Mouse (Mus musculus) ovary, adult 18-20 months (tissue): Measurements from ENCODE around the gene Mapk7.

Experiments used
- DNase-seq: peaks from one replicate; pipeline ENCODE4 v3.0.0; 2022; ENCODE audit warnings: low spot score, mixed read lengths

The Mapk7 gene

DNA sequence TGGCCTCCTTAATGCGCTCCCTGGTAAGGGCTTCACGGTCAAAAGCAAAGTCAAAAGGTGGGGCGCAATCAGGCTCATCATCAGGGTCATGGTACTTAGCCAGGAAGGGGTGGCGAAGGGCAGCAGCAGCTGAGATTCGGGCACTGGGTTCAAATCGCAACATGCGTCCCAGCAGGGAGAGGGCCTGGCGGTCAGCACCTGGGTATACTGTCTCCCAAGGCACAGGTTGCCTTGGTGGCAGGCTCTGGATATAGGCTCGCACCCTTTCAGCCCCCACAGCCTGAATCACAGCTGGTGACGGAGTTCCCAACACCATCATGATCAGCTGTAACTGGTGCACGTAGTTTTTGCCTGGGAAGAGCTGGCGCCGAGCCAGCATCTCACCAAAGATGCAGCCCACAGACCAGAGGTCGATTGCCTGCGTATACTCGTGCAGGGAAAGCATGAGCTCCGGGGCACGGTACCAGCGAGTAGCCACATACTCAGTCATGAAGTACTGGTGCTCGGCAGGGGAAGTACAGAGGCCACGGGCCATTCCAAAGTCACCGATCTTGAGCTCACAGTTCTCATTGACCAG is 3.2 kb downstream of the Mapk7 start:
- DNase-seq, result no peak

DNA sequence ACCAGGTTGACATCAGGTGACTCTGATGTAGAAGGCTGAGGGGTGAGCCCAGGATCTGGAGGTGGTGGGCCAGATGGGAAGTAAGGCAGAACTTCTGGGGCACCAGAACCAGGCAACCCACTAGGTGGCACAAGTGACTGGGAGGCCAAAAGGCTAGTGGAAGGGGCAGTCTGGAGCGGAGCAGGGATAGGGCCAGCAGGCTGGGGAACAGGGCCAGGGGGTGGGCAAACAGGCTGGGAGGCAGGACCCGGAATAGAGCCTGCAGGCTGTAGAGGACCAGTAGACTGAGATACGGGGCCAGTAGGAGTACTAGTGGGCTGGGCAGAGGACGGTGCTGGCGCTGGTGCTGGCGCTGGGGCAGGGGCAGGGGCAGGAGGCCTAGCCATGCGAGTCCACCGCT is 4.3 kb downstream of the Mapk7 start:
- DNase-seq, result no peak

DNA sequence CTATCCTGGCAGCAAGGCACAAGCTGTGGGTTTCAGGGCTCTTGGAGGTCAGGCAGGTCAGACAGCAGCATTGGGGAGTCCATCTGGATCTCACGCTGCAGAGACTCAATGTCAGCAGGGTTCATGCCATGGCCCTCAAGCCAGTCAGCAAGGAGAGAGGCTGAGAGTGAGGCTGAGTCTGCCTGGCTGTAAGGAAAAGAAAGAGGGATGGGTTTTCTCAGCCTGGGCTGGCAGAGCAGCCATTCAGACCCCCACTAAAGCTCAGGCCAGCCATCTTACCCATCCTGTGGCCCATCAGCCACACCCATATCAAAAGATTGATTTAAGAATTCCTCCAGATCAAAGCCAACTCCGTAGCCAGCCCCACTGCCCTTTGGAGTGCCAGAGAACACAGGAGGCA is 5.1 kb downstream of the Mapk7 start:
- DNase-seq, result no peak

DNA sequence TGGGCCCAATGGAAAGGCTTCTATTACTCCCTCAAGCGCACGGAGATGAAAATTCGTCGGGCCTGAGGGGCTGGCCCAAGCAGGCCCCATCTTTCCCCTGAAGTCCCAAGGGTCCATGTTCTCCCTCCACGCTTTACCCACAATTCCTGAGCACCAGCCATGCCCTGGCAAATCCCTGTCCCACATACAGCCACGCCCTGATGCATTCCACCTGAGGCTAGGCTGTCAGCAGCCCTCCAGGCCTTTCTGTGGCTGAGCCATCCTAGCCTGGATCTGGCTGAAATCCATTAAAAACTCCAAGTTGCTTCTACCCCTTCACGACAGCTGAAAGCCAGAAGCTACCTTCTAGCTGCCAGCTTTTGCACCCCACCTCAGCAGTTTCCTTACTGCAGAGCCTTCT is 6.3 kb downstream of the Mapk7 start:
- no peak for DNase-seq

DNA sequence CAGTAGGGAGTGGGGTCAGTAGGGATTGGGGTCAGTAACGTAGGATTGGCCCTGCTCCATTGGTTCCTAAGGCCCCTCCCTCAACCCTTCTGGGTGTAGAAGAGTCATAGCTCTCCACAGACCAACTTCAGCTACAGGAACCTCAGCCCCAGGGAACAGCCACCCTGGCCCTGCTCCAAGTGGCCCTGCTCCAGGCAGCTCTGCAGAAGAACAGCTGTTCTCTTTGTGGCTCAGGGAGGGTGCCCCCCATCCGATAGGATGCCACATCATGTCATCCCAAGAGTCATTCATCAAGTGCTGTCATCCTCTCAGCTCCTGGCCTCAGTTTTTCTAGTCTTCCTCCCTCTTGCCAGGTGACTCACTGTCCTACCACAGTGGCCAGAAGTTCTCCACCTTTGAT is 6.8 kb downstream of the Mapk7 start:
- peak; percentile 38 for DNase-seq

DNA sequence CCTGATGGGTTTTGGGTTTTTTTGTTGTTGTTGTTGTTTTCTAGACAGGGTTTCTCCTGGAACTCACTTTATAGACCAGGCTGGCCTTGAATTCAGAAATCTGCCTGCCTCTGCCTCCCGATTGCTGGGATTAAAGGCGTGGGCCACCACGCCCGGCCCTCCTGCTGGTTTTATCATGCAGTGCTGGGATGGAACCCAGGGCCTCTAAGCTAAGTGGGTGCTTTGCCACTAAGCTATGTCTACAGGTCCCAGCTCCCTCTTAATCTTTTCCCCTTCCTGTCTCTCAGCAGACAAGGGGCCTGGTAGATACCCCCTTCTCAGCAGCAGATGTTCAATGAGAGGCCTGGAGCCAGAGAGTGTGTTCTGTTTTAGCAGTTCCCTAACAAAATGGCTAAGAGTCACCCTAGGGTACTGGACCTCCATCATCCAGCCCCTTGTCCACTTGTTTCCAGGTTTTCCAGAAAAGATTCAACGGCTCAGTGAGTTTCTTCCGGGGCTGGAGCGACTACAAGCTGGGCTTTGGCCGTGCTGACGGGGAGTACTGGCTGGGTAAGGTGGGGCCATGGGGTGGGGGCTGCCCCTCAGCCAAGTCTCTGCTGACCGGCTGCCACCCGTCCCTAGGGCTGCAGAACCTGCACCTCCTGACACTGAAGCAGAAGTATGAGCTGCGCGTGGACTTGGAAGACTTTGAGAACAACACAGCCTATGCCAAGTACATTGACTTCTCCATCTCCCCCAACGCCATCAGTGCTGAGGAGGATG is 7.6 kb downstream of the Mapk7 start:
- DNase-seq, result no peak

DNA sequence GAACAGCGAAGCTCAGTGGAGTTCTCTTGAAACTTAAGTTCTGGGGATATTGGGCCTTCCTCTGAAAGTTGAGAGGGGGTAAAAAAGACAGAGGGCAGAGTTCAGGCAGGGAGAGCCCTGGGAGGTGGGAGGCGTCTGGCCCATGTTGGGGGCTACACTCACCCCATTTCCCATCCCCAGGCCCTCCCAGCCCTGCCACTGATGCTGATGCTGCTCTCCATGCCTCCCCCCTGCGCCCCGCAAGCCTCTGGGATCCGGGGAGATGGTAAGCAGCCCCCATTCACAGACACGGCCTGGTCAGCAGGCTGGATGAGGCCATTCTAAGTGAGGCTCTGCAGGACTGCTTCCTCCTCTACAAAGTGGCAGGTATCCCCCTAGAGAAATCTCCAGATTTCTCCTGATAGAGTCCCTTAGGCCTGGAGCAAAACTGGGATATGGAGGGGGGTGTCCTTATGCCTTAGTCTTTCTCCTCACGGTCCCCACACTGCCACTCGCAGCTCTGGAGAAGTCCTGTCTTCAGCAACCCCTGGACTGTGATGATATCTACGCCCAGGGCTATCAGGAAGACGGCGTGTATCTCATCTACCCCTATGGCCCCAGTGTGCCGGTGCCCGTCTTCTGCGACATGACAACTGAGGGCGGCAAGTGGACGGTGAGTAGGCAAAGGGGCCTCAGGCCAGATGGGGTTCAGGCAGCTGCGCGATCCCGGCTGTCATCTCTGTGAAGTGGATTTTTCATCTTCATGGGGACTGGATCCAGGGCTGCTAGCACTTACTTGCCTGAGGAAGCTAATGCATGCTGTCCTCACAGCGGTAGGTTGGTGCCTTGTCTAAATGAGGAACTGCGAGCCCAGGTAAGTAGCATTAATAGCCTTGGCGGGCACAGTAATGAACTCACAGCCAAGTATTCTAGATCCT is 8.4 kb downstream of the Mapk7 start:
- no peak for DNase-seq

DNA sequence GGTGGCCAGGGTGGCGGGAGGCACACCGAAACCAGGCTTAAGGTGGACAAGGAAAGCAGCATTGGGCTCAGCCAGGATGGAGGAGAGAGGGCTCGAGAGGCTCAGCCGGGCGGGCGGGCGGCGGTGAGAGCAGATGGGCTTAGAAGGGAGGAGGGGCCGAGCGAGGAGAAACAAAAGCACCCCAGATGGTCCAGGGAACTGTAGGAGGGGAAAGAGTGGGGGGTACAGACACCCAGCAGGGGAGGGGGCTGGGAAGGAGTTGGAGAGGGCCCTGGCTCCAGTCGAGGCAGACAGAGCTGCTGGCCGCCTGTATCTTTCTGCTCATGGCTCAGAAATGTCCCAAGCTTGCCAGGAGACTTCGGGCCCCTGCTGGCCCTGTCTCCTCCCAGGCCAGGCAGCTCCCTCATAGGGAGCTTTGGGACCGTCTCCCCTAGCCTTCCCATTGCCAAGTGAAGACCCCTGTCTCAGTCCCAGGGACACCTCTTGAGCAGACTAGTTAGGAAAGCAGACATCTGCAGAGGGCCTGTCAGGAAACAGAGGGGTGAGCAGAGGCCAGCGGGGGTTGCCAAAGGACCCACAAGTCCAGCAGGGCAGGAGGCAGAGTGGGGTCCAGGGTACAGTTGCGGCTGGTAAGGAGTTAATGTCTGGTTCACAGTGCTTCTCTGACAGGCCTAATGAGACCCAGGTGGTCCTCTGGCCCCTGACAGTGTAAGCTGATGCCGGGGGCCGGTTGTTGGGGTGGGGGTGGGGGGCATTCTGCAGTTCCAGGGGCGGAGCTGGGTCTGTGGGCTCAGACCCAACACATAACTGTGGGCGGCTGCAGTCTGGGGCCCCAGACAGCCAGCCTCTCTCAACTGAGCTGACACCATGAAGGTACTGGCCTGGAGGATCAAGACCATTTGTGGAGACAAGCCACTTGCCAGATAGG is 9.3 kb downstream of the Mapk7 start, which contains the start of gene Mfap4:
Mfap4 (plus strand) TSS at position 819 of the 928 bp plus-strand sequence.
- no peak for DNase-seq

DNA sequence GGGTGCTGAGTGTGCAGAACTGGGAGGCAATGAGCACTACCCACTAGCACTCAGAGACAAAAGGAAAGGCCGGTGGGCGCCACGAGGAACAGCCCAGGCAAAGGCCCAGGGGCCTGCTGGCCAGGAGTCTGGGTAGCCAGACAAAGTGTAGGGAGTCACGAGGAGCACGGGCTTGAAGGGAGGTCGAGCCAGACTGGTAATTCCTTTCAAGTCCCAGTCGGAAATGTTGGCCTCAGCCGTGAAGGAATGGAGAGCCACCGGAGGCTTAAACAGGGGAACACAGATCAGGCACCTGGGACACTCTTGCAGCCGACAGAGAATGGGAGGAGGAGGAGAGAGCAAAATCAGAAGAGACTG is 10.0 kb downstream of the Mapk7 start:
- DNase-seq, result no peak

DNA sequence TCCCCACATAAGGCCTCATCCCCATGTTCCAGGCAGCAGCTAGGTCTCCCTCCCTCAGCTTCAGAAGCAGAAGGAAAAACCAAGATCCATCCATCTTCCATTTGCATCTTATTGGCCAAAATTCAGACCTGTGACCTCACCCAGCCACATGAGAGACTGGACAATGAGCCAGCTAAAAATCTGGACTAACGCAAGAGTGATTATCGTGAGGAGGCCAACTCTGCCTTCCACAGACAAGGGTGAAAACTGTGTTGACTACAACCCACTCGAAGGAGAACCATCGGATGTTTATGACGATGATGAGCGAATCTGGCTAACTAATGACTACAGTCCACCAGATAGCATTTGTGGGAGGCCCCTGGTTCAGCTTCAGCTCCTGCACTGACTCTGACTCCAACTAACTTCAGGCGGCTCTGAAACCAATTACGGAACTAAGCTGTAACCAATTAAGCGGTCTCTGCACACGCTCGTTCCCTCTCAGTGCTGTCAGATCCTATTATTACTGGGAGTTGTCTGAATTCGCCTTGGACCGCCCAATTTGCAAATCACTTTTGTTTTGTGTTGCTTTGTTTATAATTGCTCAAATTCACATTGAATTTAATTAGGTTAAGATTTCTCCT is 10.9 kb downstream of the Mapk7 start:
- DNase-seq, result no peak

DNA sequence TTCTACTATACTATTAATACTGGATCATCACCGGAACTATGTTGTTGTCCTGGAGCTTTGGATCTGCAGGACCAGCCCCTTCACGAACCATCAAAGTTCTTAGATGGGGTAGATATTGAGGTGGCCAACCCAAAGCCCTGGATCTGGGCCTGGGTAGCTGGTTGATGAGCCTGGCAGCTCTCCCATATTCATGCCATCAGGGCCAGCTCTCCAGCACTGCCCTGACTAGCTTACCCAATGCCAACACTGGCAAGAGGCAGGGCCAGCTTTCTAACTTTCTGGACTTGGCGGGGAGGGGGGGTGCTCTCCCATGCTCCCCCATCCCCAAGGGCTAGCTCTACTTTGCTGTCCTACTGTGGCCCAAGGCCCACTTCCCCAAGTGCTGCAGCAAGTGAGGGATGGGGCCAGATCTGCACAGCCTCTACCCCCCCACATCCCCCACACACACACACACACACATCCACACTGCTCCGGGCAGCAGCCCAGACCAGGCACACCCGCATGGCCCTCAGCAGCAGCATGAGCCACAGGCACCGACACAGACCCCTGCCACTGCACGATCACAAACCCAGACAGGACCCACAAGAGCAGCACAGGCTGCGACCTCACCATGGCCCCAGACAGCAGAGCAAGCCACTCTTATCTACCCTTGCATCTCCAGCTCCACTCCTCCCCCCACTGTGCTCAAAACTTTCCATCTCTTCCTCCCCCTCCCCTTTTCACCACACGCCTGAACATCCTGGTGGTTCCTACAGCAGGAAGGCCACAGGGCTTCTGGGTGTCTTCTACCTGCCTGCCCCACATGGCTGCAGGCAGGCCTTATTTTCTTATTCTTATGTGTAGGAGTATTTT is 12.7 kb downstream of the Mapk7 start:
- DNase-seq, result no peak

DNA sequence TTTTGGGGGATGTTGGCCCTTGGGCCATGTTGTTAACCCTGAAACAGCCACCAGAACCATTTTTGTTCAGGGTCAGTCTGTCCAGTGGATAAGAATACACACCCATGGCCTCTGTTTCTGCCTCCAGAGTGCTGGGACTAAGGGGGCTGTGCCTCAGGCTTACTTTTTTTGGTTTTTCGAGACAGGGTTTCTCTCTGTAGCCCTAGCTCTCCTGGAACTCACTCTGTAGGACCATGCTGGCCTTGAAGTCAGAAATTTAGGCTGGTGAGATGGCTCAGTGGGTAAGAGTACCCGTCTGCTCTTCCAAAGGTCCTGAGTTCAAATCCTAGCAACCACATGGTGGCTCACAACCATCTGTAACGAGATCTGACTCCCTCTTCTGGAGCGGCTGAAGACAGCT is 15.4 kb downstream of the Mapk7 start:
- DNase-seq, result no peak

DNA sequence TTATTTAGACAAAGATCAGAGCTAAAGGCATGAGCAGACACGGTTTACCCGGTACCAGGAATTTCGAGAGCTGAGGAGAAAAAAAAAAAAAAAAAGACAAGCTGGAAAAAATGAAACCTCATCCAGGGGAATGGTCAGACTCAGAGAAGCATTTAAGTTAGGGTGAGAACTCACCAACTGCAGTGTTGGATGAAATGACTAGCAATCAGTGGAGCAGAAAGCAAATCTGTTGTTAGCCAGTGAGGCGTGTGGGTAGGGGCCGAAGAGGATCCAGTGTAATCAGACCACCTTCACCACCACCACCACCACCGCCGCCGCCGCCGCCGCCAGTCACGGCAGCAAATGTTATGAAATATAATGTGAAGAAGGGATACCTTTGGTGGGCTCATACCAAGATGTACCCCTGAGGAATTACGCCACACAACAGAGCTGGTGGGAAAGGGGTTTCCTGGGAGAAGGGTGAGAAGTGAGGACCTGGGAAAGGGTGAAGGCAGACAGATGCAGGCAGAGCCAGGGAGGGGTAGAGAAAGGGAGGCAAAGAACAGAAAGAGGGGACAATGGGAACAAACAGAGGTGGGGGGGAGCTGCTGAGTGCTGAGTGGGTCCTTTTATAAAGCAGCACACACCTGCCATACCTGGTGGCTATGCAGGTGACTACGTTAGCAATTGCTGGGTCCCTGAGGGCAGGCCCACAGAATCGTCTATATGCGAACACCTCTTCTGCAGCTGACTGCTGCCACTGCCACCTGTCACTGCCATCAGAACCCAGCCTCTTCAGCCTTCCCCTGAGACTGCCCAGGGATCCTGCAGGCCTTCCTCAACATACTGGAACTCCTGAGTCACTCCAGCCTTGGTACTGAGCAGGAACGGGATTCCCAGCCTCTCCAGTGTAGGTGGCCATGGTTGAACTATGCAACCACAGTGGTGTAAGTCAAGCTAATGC is 16.4 kb downstream of the Mapk7 start:
- DNase-seq, result no peak

DNA sequence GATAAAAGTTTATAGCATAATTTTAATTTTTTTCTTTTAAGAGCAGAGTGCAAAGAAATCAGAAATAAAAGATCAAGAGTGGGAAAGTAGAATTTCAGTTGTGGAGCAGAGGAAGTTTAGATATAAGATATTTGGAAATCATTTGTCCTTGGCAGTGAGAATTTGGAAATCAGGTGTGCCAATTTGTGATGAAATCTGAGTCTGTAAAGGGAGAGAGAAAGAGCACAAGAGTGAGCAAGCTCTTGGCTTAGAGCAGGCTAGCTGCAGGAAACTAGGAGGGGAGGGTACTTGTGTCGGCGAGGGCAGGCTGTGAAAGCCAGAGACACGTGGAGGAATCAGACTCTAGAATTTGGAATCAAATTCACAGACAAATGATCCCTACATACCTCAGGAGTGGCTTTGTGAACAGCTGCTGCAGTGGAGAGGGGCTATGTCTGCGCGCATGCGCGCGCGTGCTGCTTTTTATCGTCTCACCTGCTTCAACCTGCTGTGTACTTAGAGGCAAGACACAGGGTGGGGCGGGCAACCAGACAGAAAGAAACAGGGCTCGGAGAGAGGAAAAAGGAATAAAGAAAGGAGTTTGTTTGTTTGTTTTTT is 17.3 kb downstream of the Mapk7 start:
- no peak for DNase-seq

DNA sequence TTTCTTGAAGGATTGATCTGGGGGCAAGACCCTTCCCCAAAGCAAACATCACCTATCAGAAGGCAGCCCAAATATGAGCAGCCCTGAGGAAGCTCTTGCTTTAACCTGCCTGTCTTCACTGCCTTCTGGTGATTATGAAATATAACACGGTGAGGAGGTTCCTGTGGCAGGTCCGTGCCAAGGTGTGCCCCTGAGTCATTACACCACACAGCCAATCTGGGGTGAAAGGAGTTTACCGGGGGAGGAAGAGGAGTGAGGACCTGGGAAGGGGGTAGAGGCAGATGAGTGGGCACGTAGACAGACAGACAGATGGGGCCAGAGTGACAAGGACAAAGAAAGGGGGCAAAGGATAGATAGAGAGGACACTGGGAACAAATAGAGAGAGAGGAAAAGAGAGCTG is 20.6 kb downstream of the Mapk7 start:
- no peak for DNase-seq

DNA sequence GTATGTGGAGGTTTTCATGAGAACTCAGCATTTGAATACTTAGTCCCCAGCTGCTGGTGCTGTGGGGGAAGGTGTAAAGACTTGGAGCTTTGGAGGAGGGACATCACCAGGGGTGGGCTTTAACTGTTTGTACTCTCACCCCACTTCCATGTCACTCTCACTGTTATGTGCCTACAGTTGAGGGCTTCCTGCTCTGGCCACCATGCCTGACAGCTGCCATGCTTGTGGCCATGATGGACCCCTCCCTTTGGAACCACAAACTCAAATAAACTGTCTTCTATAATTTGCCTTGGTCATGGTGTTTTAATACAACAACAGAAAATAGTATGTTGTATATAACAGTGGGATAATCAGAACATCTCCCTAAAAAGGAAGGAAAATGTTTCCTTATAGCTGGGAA is 23.3 kb downstream of the Mapk7 start:
- DNase-seq, result no peak

DNA sequence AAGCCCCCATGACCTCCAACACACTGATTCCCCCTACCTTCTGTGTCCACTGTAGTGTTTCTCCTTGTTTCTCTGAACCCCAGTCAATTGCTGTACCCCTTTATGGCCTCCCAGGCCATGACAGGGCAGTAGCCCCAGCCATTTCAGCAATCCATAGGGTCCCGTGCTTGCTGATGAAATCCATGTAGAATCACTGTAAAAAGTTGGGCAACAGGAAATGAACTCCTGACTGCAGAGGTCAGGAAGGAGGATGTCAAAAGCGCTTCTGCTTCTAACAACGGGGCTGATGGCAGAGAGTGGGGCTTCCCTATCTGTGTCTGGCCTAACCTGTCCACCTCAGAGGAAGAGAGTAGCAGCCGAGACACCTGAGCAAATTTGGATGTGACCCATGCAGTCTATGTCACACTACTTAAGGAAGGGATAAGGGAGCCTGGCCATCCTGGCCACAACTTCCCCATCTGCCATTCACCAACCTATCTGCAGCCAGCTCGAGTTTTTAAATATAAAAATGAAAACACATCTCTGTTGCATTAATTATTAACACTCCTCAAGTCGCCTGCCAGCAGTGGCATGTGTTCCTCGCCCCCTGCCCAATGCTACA is 24.8 kb downstream of the Mapk7 start:
- no peak for DNase-seq

DNA sequence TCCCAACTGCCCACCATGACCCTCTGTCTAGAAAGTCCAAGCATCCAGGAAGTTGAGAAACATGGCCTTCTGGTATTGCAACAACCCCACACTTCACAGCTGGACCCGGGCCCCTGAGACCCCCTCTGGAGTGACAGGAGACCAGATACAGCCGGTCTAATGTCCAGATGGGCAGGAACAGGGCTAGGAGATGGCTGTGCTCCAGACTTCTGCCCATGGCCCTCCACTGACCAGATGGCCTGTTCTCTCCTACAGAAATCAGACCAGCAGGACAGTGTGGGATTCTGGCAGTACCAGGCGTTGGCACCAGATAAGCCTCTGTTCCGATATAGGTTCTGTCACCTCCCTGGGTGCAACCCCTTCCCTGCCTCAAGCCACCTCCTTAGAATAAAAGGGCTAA is 25.7 kb downstream of the Mapk7 start:
- no peak for DNase-seq

DNA sequence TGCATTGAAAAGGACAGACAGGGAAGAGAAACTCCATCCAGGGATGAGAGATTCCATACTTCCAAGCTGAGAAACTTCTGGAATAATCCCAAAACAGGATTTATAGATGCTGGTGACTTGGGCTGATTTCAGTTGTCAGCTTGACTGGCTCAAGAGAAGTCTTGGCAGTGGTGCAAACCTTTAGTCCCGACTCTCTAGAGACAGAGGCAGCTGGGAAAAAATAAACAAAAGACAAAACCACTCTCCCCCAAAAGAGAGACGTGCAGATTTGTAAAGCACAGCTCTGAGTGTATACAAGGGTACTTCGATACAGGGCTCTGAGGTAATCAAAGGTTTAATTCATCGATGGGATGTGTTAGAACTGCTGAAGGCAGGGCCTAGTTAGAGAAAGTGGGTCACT is 28.8 kb downstream of the Mapk7 start:
- no peak for DNase-seq
